Mouse (Mus musculus) bone marrow, adult 2 months (tissue): ENCODE measurements around the gene Smc1b.
"Not testable (repeated sequence)": the region's sequence is repeated elsewhere in the genome, so short reads cannot be mapped to it uniquely, and the experiment has no call there.

Experiments
- CTCF ChIP-seq: fragments of 200-500 bp; IDR thresholded peaks from 2 replicates; pipeline ENCODE4 v1.5.1; 2011; ENCODE audit warnings: low read length, control low read depth; ENCODE audit not compliant: control insufficient read depth, insufficient read depth
- POLR2A ChIP-seq: fragments of 200-500 bp; IDR thresholded peaks from 2 replicates; pipeline ENCODE4 v1.6.1; 2011; ENCODE audit warnings: low read depth, mild to moderate bottlenecking, control low read depth, low read length, borderline replicate concordance; ENCODE audit not compliant: control insufficient read depth

- TF ChIP-seq CTCF, POLR2A: not testable (repeated sequence)
Observed at GRCm38 (mm10) chr15:85030643-85031042, 101.1 kb downstream of the Smc1b start.
